Mouse (Mus musculus) adrenal gland (tissue): ENCODE measurements around the gene Dnajc24.

Experiments used
- microRNA-seq, 2 experiments: library from miRNA; unstranded; fragments of <30 nt; microRNA quantifications; one replicate each; pipeline ENCODE4; 2019

Gene Dnajc24

Small RNAs within 50 kb of the gene (microRNA-seq; reads per million reads assigned to microRNA genes)
- 0 reads per million in 2 experiments for gene Gm22002
